Mouse (Mus musculus) central nervous system, embryonic 18 days (tissue): ENCODE measurements around the gene Olfr577. TPM values are rescaled to one million over a fixed set of nuclear protein-coding genes. Genes with fewer than 3 reads are reported as not detected.

Source experiments
- polyA plus RNA-seq: library from polyadenylated mRNA; depleted of rRNA; stranded (reverse); fragments of >200 nt; gene quantifications from 2 replicates; pipeline ENCODE4 v1.2.3, GENCODE M21; 2012; rRNA removed

Gene Olfr577
- not detected in 2 replicates for polyA plus RNA-seq

DNA sequence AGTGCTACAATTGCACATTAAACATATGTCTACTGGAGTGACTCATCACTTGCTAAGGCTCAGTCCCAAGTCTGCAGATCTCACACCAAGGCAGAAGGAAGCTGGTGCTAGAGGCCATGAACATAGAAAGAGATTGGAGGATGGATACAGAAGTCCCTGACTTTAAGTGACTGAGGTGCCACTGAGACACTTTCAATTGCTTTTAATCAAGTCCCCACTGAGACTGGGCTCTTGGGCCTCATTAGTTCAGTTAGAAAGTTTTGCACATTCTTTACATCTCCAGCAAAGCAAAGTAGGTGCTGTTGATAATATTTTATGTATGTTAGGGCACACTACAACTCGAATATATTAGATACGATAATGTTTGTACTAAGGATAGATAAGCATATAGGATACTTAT is at the start of gene Olfr577:
Olfr577 (minus strand) TSS at position 101 of the 400 bp plus-strand sequence.

DNA sequence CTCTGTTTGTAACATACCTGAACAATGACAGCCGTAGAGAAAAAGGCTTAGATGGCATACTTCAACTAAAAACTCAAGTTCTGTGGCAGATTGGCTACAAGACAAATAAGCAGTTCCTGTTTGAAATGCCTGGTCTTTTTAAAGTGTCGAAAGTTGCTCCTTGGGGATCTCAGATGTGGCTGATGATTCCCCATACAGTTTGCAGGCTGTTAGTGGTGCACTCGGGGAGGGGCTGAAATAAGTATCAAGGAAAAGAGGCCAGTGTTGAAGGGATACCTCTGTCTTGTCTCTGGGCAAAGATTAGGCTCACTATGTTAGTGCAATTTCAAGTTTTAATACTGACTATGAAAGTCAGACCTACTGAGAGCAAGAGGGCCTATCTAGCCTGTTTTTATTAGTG is 13.5 kb upstream of the Olfr577 start, which contains the start of gene Olfr578:
Olfr578 (minus strand) TSS at position 101 of the 400 bp plus-strand sequence.

DNA sequence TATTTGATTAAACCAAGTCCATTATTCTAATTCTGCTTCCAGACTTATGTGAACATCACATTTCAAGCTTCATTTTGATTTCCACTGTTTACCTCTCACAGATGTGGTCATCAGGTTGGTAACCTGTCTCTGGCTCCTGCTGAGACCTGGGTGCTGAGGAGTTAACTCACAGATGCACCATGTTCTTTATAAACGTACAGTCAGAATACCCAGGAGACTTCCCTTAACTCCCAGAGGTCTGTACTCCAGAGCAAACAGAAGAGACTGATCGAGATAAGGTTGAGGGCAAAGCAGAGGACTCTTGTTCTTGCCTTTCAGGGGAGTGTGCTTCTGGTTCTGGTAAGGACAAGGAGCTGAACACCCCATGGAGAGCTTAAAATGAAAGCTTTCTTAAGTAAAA is 13.4 kb downstream of the Olfr577 start, which contains the start of gene Olfr576:
Olfr576 (plus strand) TSS at position 301 of the 400 bp plus-strand sequence.

DNA sequence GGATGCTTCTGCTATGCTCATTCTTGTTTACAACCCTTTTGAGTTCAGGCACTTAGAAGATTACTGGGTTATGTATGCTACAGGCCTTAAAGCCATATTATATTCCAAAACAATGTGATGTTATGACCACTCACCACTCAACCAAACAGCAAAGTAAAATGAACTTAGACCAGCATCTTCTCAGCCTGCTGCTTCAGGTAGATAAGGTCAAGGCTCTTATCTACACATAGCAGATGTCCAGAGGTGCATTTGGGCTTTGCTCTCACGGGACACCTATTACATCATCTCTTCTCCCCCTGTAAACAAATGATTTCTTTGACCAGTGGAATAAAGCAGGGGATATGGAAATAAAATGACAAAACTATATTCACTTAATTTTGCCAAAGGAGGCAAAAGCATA is 17.1 kb downstream of the Olfr577 start, which contains the start of gene Olfr575:
Olfr575 (minus strand) TSS at position 183 of the 400 bp plus-strand sequence.

DNA sequence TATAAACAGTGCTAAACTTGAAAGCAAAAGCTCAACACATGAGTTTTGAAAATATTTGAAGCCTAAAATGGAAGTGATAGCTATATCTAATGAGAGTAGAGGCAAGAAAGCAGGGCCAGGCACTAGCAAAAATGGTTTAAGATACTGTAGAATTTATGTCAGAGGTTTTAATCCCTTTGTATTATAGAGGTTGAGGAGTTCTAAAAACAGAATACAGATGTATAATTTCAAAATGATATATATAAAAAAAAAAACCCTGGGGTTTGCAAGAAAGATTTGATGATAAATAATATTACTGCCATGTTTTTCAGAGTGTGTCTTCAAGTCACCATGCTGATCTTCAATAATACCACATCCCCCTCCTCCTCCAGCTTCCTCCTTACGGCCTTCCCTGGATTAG is 27.6 kb downstream of the Olfr577 start, which contains the start of gene Olfr574:
Olfr574 (plus strand) TSS at position 301 of the 400 bp plus-strand sequence.

DNA sequence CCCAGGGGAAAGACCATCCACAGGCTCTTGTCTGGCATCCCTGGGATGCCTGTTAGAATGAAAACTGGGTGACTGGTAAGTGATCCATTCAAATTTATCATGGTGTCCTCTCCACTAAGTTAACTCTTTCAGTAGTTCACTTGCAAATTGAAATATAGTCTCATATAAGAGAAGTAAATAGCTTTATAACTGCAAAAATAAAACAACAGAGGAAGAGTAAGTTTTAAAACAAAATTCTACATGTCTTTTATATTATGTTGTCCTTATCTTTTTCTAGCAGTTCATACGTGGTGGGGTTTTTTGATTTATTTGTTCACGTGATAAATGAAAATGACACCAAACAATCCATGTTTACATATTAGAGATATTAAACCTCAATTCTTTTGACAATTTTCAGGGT is 33.3 kb downstream of the Olfr577 start, which contains the start of gene Olfr573-ps1:
Olfr573-ps1 (minus strand) TSS at position 101 of the 400 bp plus-strand sequence.

DNA sequence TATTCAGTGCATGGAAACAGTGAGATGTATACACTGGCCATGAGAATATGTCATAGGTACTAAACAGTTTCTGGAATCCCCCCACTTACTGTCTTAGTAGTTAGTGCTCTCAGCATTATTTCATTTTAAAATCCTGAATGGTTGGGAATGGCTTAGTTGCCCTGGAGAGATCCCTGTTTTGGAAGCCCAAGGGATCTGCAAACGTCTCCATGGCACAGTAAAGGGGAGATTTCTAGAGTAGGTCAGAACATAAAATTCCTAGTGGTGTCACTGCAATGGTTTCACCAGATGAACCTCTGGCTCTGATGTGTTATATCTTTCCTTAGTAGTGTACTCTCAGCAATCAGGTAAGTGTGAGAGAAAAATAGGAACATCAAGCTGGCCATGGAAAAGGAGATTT is 51.6 kb downstream of the Olfr577 start, which contains the start of gene Olfr572:
Olfr572 (plus strand) TSS at position 301 of the 400 bp plus-strand sequence.

Other genes starting within 250 kb of the Olfr577 start
- gene Olfr559, start 248.5 kb downstream of the Olfr577 start, polyA plus RNA-seq, result not detected in 2 replicates
- not detected in 2 replicates for gene Olfr560, start 216.6 kb downstream of the Olfr577 start, polyA plus RNA-seq
- gene Olfr78, start 216.5 kb downstream of the Olfr577 start, polyA plus RNA-seq, result 0.13 and 0.17 TPM in 2 replicates
- not detected in 2 replicates for gene Olfr561, start 204.7 kb downstream of the Olfr577 start, polyA plus RNA-seq
- not detected in 2 replicates for gene Olfr564, start 172.5 kb downstream of the Olfr577 start, polyA plus RNA-seq
- not detected in 2 replicates for gene Olfr566, start 117.2 kb downstream of the Olfr577 start, polyA plus RNA-seq
- gene Olfr568, start 98.8 kb downstream of the Olfr577 start, polyA plus RNA-seq, result not detected in 2 replicates
- not detected in 2 replicates for gene Olfr569, start 85.1 kb downstream of the Olfr577 start, polyA plus RNA-seq
- 0.05 TPM in 1 of 2 replicates, not detected in the other for gene Olfr570, start 81.4 kb downstream of the Olfr577 start, polyA plus RNA-seq
- gene Olfr571, start 58.4 kb downstream of the Olfr577 start, polyA plus RNA-seq, result not detected in 2 replicates
- not detected in 2 replicates for gene Olfr572, start 51.5 kb downstream of the Olfr577 start, polyA plus RNA-seq
- gene Olfr573-ps1, start 33.4 kb downstream of the Olfr577 start, polyA plus RNA-seq, result not detected in 2 replicates
- not detected in 2 replicates for gene Olfr574, start 27.5 kb downstream of the Olfr577 start, polyA plus RNA-seq
- gene Olfr575, start 17.2 kb downstream of the Olfr577 start, polyA plus RNA-seq, result not detected in 2 replicates
- not detected in 2 replicates for gene Olfr576, start 13.3 kb downstream of the Olfr577 start, polyA plus RNA-seq
- gene Olfr578, start 13.4 kb upstream of the Olfr577 start, polyA plus RNA-seq, result not detected in 2 replicates
- gene Olfr582, start 62.1 kb upstream of the Olfr577 start, polyA plus RNA-seq, result not detected in 2 replicates
- gene Olfr583, start 75.4 kb upstream of the Olfr577 start, polyA plus RNA-seq, result not detected in 2 replicates
- not detected in 2 replicates for gene Olfr584, start 105.9 kb upstream of the Olfr577 start, polyA plus RNA-seq
- not detected in 2 replicates for gene Olfr585, start 121.8 kb upstream of the Olfr577 start, polyA plus RNA-seq
- not detected in 2 replicates for gene Olfr586, start 149.7 kb upstream of the Olfr577 start, polyA plus RNA-seq
- not detected in 2 replicates for gene Olfr588-ps1, start 164.9 kb upstream of the Olfr577 start, polyA plus RNA-seq
- not detected in 2 replicates for gene Olfr589, start 180.4 kb upstream of the Olfr577 start, polyA plus RNA-seq
- gene Olfr591, start 202.4 kb upstream of the Olfr577 start, polyA plus RNA-seq, result not detected in 2 replicates
- not detected in 2 replicates for gene Olfr592, start 208.9 kb upstream of the Olfr577 start, polyA plus RNA-seq
- gene Olfr593, start 235.9 kb upstream of the Olfr577 start, polyA plus RNA-seq, result not detected in 2 replicates
- gene Olfr594, start 241.1 kb upstream of the Olfr577 start, polyA plus RNA-seq, result not detected in 2 replicates